Mouse (Mus musculus) embryo, embryonic 10.5 days (tissue): ENCODE data around the gene Tbc1d22a.

Source experiments
- DNase-seq: peaks from one replicate; pipeline ENCODE4 v3.0.0-alpha.2; 2015; ENCODE audit warnings: low spot score

Tbc1d22a gene

GRCm38 (mm10) chr15:86388597-86388996, 174.3 kb downstream of the Tbc1d22a start:
- DNase-seq = no peak

- no peak for DNase-seq
Observed at GRCm38 (mm10) chr15:86404866-86405265, 190.6 kb downstream of the Tbc1d22a start.

- peak; percentile 66 for DNase-seq
Observed at GRCm38 (mm10) chr15:86405527-86405926, 191.3 kb downstream of the Tbc1d22a start.

- DNase-seq = peak; percentile 52
Observed at GRCm38 (mm10) chr15:86409352-86409751, 195.1 kb downstream of the Tbc1d22a start.

- no peak for DNase-seq
Observed at GRCm38 (mm10) chr15:86411532-86412080, 197.3 kb downstream of the Tbc1d22a start.

GRCm38 (mm10) chr15:86415951-86416350, 201.7 kb downstream of the Tbc1d22a start:
- DNase-seq = no peak

- no peak for DNase-seq
Observed at GRCm38 (mm10) chr15:86418436-86418835, 204.2 kb downstream of the Tbc1d22a start.

- peak; percentile 56 for DNase-seq
Observed at GRCm38 (mm10) chr15:86419620-86420019, 205.4 kb downstream of the Tbc1d22a start.

GRCm38 (mm10) chr15:86422858-86423257, 208.6 kb downstream of the Tbc1d22a start:
- DNase-seq = no peak

GRCm38 (mm10) chr15:86423884-86424283, 209.6 kb downstream of the Tbc1d22a start:
- no peak for DNase-seq

- no peak for DNase-seq
Observed at GRCm38 (mm10) chr15:86424971-86425370, 210.7 kb downstream of the Tbc1d22a start.

GRCm38 (mm10) chr15:86426364-86427000, 212.2 kb downstream of the Tbc1d22a start:
- no peak for DNase-seq

- no peak for DNase-seq
Observed at GRCm38 (mm10) chr15:86427439-86427838, 213.2 kb downstream of the Tbc1d22a start.

GRCm38 (mm10) chr15:86428496-86428895, 214.2 kb downstream of the Tbc1d22a start:
- no peak for DNase-seq

- DNase-seq = no peak
Observed at GRCm38 (mm10) chr15:86429766-86430335, 215.6 kb downstream of the Tbc1d22a start.

GRCm38 (mm10) chr15:86431539-86432080, 217.4 kb downstream of the Tbc1d22a start:
- no peak for DNase-seq

- no peak for DNase-seq
Observed at GRCm38 (mm10) chr15:86432791-86433190, 218.5 kb downstream of the Tbc1d22a start.

GRCm38 (mm10) chr15:86433378-86433777, 219.1 kb downstream of the Tbc1d22a start:
- DNase-seq = no peak

- DNase-seq = no peak
Observed at GRCm38 (mm10) chr15:86434241-86434640, 220.0 kb downstream of the Tbc1d22a start.

- no peak for DNase-seq
Observed at GRCm38 (mm10) chr15:86437346-86437745, 223.1 kb downstream of the Tbc1d22a start.

GRCm38 (mm10) chr15:86439015-86439796, 224.9 kb downstream of the Tbc1d22a start:
- no peak for DNase-seq

GRCm38 (mm10) chr15:86444271-86444670, 230.0 kb downstream of the Tbc1d22a start:
- DNase-seq = no peak
